Mouse (Mus musculus): ENCODE results near the gene Prkce. TPM values are rescaled to one million over a fixed set of nuclear protein-coding genes. Genes with fewer than 3 reads are reported as not detected.

The Prkce gene
- polyA plus RNA-seq, 1 experiment from 2014 or later = 5.0 TPM

DNA sequence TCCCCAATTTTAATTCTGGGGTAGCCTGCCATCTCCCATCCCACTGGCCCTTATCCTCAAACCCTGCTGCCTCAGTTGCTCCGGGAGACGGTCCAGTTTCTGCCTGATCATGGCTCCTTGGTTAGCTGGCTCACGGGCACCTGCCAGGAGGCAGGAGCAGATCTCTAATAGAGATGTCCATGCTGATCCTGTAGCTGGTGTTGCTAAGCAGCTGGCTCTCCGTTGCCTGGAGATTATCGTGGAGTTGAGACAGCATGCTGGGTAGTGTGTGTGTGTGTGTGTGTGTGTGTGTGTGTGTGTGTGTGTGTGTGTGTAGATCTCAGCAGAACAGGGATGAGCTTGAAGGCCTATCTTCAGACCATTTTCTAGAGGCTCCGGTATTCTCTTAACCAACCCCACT, 262.3 kb downstream of the Prkce start:
- no peak for ATAC-seq
- 65% methylated on average over 6 of the region's 6 CpGs for WGBS

DNA sequence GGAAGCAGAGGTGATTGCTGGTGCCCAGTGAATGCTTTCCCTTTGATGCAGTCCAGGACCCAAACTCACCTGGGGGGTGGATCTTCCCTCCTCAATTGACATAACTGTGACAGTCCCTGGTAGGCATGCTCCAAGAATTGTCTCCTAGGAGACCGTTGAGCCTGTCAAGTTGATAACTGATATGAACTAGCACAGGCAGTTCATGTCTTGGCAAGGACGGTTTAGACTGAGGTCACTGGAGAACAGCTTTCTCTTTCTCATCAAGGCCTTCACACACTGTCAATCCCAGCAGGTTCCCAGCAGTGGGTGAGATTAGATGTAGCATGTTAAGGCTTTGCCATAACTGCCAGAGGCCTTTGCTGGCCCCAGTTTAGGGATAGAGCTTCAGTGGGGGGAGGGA, 265.5 kb downstream of the Prkce start:
- H3K27me3 ChIP-seq (replicated peaks; ENCODE audit: control insufficient read depth, insufficient read depth, low read length) = no peaks in the 10 kb centered on the region
- no peak overlapping the region for H3K4me3 ChIP-seq (ENCODE audit: low read length)
- no peak overlapping the region for H3K27ac ChIP-seq (ENCODE audit: low read length)
- H3K4me2 ChIP-seq (ENCODE audit: low read depth, low read length) = no peak overlapping the region
- H3K4me1 ChIP-seq (ENCODE audit: control insufficient read depth, insufficient read depth, low read length) = peaks cover 4% of the 10 kb centered on the region; the same call in 1 of the 2 replicates
- WGBS = 72% methylated on average over 2 of the region's 2 CpGs
- no peaks in the 10 kb centered on the region for H3K36me3 ChIP-seq (ENCODE audit: control insufficient read depth, insufficient read depth, low read length)
- H3K9me3 ChIP-seq (ENCODE audit: control insufficient read depth, low read length) = no peaks in the 10 kb centered on the region
- no peak for ATAC-seq
- no peak overlapping the region for H3K9ac ChIP-seq (ENCODE audit: low read depth, low read length)

More for the DNA sequence above, 262.3 kb downstream of the Prkce start:
- Histone ChIP-seq H3K27me3 (replicated peaks; ENCODE audit: control insufficient read depth, insufficient read depth, low read length) (no peaks in the 10 kb centered on the region), H3K36me3 (ENCODE audit: control insufficient read depth, insufficient read depth, low read length) (no peaks in the 10 kb centered on the region), H3K4me3 (ENCODE audit: low read length) (no peak overlapping the region), H3K9ac (ENCODE audit: low read depth, low read length) (no peak overlapping the region), H3K27ac (ENCODE audit: low read length) (no peak overlapping the region), H3K4me1 (ENCODE audit: control insufficient read depth, insufficient read depth, low read length) (no peaks in the 10 kb centered on the region), H3K4me2 (ENCODE audit: low read depth, low read length) (no peak overlapping the region), H3K9me3 (ENCODE audit: control insufficient read depth, low read length) (peaks cover 4% of the 10 kb centered on the region; the same call in 1 of the 2 replicates)

DNA sequence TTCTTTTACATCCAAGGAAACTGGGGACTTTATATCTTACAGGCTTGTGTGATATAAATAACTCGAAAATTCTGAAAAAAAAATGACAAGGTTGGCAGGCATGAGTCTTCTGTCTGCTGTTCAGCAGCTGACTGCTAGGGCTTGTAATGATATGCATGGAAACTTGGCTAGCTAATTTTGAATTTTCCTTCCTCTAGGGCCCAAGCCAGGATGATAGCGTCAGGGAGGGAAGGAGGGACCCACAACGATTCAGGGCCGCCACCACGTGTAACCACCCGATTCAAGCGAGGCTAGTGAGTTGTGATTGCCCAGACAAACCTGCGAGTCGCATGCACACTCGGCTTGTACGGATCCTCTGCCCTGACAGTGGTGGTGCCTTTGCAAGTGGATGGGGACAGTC, 266.2 kb downstream of the Prkce start:
- Histone ChIP-seq H3K4me1 (ENCODE audit: control insufficient read depth, insufficient read depth, low read length) (peaks cover 8% of the 10 kb centered on the region; the same call in 1 of the 2 replicates), H3K9ac (ENCODE audit: low read depth, low read length) (no peak overlapping the region), H3K4me2 (ENCODE audit: low read depth, low read length) (no peak overlapping the region), H3K27me3 (replicated peaks; ENCODE audit: control insufficient read depth, insufficient read depth, low read length) (no peaks in the 10 kb centered on the region), H3K9me3 (ENCODE audit: control insufficient read depth, low read length) (no peaks in the 10 kb centered on the region), H3K4me3 (ENCODE audit: low read length) (no peak overlapping the region), H3K36me3 (ENCODE audit: control insufficient read depth, insufficient read depth, low read length) (no peaks in the 10 kb centered on the region), H3K27ac (ENCODE audit: low read length) (no peak overlapping the region)
- 90% methylated on average over 11 of the region's 11 CpGs for WGBS
- no peak for ATAC-seq

DNA sequence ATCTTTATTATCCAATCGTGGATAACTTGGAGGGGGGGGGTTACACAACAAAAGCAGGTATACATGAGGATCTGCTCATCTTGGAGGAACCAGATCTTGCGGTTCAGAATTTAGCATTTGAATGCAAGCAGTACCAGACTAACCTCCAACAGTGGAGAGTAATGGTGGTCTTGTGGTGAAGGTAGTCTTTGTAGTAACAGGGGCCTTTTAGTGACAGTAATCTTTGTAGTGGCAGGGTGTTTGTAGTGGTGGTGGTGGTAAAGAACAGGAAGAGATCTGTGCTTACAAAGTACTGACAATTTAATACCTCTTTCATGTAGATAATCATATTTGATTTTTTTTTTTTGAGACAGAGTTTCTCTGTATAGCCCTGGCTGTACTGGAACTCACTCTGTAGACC, 267.2 kb downstream of the Prkce start:
- no peak overlapping the region for H3K9ac ChIP-seq (ENCODE audit: low read depth, low read length)
- no peak overlapping the region for H3K4me3 ChIP-seq (ENCODE audit: low read length)
- no peaks in the 10 kb centered on the region for H3K27me3 ChIP-seq (replicated peaks; ENCODE audit: control insufficient read depth, insufficient read depth, low read length)
- no peak for ATAC-seq
- H3K27ac ChIP-seq (ENCODE audit: low read length) = no peak overlapping the region
- H3K36me3 ChIP-seq (ENCODE audit: control insufficient read depth, insufficient read depth, low read length) = no peaks in the 10 kb centered on the region
- H3K9me3 ChIP-seq (ENCODE audit: control insufficient read depth, low read length) = no peaks in the 10 kb centered on the region
- 77% methylated on average over 2 of the region's 2 CpGs for WGBS
- no peak overlapping the region for H3K4me2 ChIP-seq (ENCODE audit: low read depth, low read length)
- peaks cover 8% of the 10 kb centered on the region; the same call in 1 of the 2 replicates for H3K4me1 ChIP-seq (ENCODE audit: control insufficient read depth, insufficient read depth, low read length)

DNA sequence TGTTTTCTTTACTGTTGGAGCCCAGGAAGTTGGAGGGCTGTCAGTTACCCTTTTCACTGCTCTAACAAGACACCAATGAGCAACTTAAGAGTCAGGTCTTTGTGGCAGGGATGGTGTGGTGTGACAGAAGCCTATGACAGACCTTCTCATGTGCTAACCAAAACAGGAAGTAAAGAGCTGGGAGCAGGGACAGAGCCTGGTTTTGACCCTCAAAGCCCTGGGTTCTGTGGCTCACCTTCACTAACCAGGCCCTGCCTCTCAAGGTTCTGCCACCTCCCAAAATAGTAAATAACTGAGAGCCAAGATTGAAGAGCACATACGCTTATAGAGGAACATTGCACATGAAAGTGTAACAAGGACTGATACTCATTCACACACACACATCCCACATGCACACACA, 268.0 kb downstream of the Prkce start:
- H3K27me3 ChIP-seq (replicated peaks; ENCODE audit: control insufficient read depth, insufficient read depth, low read length) = no peaks in the 10 kb centered on the region
- H3K27ac ChIP-seq (ENCODE audit: low read length) = no peak overlapping the region
- no peaks in the 10 kb centered on the region for H3K9me3 ChIP-seq (ENCODE audit: control insufficient read depth, low read length)
- WGBS = 96% methylated on average over 1 of the region's 1 CpGs
- no peak overlapping the region for H3K4me3 ChIP-seq (ENCODE audit: low read length)
- H3K4me1 ChIP-seq (ENCODE audit: control insufficient read depth, insufficient read depth, low read length) = peaks cover 8% of the 10 kb centered on the region; the same call in 1 of the 2 replicates
- ATAC-seq = no peak
- H3K36me3 ChIP-seq (ENCODE audit: control insufficient read depth, insufficient read depth, low read length) = no peaks in the 10 kb centered on the region
- no peak overlapping the region for H3K4me2 ChIP-seq (ENCODE audit: low read depth, low read length)
- no peak overlapping the region for H3K9ac ChIP-seq (ENCODE audit: low read depth, low read length)

DNA sequence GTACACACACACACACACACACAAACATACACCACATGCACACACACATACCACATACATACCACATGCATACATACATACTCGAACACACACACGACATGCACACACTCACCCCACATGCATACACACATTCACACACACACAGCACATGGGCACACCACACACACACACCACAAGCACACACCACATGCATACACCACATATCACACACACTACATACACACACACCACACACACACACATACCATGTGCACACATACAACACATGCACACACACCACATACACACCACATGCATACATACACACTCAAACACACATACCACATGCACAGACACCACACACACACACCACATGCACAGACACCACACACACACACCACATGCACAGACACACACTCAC, 268.4 kb downstream of the Prkce start:
- H3K4me2 ChIP-seq (ENCODE audit: low read depth, low read length) = no peak overlapping the region
- H3K27ac ChIP-seq (ENCODE audit: low read length) = no peak overlapping the region
- no peak for ATAC-seq
- 100% methylated on average over 2 of the region's 2 CpGs for WGBS
- H3K36me3 ChIP-seq (ENCODE audit: control insufficient read depth, insufficient read depth, low read length) = no peaks in the 10 kb centered on the region
- no peaks in the 10 kb centered on the region for H3K9me3 ChIP-seq (ENCODE audit: control insufficient read depth, low read length)
- H3K27me3 ChIP-seq (replicated peaks; ENCODE audit: control insufficient read depth, insufficient read depth, low read length) = no peaks in the 10 kb centered on the region
- peaks cover 8% of the 10 kb centered on the region; the same call in 1 of the 2 replicates for H3K4me1 ChIP-seq (ENCODE audit: control insufficient read depth, insufficient read depth, low read length)
- H3K9ac ChIP-seq (ENCODE audit: low read depth, low read length) = no peak overlapping the region
- H3K4me3 ChIP-seq (ENCODE audit: low read length) = no peak overlapping the region

DNA sequence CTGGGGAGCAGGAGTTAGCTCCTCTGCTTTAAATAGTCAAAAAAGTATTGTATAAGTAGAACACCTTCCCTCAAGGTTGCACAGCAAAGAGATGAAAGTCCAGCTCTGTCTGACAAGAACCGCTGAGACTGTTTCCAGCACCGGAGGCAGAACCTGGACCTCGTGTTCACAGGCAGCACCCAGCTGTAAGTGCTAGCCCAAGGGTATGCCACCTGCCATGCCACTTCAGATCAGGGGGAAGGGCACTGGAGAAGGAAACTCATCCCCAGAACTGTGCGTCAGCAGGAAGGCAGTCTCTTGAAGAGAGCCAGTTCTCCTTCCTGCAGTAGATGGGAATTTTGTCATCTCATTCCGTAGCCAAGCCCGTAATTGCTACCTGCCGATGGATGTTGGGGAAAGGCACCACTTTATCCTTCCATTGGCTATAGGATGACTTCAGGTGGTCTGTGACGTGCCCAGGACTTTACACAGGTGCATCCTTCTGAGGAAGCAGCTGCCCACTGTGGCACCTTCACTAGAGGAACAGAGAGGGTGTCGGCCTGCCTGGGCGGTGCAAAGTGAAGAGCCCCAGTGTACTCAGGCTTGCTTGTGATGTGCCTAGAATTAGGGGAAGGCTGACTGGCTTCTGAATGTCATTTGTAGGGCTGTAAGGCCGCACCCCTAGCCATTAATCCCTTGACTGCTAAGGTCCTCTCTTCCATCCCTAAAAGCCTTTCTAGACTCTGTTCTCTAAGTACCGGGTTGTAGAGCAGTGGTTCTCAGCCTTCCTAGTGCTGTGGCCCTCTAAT, 269.2 kb downstream of the Prkce start:
- no peak overlapping the region for H3K9ac ChIP-seq (ENCODE audit: low read depth, low read length)
- no peak overlapping the region for H3K27ac ChIP-seq (ENCODE audit: low read length)
- H3K27me3 ChIP-seq (replicated peaks; ENCODE audit: control insufficient read depth, insufficient read depth, low read length) = no peaks in the 10 kb centered on the region
- no peaks in the 10 kb centered on the region for H3K36me3 ChIP-seq (ENCODE audit: control insufficient read depth, insufficient read depth, low read length)
- H3K4me3 ChIP-seq (ENCODE audit: low read length) = no peak overlapping the region
- no peaks in the 10 kb centered on the region for H3K9me3 ChIP-seq (ENCODE audit: control insufficient read depth, low read length)
- no peak overlapping the region for H3K4me2 ChIP-seq (ENCODE audit: low read depth, low read length)
- ATAC-seq = no peak
- 87% methylated on average over 12 of the region's 12 CpGs for WGBS
- peaks cover 8% of the 10 kb centered on the region; the same call in 1 of the 2 replicates for H3K4me1 ChIP-seq (ENCODE audit: control insufficient read depth, insufficient read depth, low read length)

DNA sequence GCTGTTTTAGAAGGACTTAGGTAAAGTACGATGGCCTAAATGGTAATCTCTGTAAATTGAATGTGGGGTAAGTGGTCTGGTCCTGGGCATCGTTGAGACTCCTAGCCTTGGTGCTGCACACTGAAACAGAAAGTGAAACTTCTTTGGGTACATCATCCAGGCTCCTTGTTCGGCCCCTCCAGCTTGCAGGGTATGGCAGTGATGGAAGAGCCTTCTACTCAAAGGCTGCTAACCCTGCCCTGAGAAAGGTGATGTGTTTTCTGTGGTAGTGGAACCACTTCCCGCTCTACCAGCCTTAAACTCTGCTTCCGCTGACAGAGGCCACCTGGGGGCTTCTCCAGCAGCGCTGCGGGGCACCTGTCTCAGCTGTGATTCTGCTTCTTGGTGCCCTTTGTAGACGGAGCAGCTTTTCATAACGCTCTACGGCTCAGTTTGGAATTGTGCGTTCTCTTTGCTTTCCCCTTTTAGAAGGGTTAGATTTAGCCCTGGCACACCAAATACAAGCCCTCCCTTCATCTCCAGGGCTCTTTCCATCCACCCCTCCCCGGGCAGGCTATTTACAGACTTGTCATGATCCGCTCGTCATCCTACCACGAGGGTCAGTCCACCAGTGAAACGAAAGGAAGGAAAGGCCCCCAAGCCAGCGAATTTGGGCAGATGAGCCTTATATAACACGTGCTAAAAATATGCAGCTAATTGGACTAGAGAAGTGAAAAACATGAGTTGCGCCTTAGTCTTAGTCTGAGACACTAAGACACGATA, 270.1 kb downstream of the Prkce start:
- no peaks in the 10 kb centered on the region for H3K27me3 ChIP-seq (replicated peaks; ENCODE audit: control insufficient read depth, insufficient read depth, low read length)
- H3K4me1 ChIP-seq (ENCODE audit: control insufficient read depth, insufficient read depth, low read length) = peaks cover 8% of the 10 kb centered on the region; the same call in 1 of the 2 replicates
- no peak overlapping the region for H3K4me3 ChIP-seq (ENCODE audit: low read length)
- no peak for ATAC-seq
- no peaks in the 10 kb centered on the region for H3K36me3 ChIP-seq (ENCODE audit: control insufficient read depth, insufficient read depth, low read length)
- no peak overlapping the region for H3K27ac ChIP-seq (ENCODE audit: low read length)
- H3K9me3 ChIP-seq (ENCODE audit: control insufficient read depth, low read length) = no peaks in the 10 kb centered on the region
- 73% methylated on average over 20 of the region's 20 CpGs for WGBS
- H3K9ac ChIP-seq (ENCODE audit: low read depth, low read length) = no peak overlapping the region
- H3K4me2 ChIP-seq (ENCODE audit: low read depth, low read length) = no peak overlapping the region

DNA sequence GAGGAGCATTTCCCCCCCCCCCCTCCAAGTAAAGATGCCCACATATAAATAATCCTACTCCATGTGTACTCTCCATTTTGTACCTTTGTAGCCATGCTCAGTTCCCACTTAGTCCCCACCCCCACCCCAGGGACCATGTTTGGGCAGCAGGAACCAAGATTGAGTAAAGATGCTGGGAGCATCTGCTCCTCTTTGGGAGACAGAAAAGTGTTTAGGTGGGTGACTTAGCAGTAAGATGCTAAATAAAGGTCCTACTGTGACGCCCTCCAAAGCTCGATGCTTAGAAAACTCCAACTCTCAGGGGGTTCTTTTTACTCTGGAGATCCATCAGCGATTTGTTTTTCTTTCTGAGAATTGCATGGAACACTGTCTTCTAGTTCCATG, 270.7 kb downstream of the Prkce start:
- H3K4me2 ChIP-seq (ENCODE audit: low read depth, low read length) = no peak overlapping the region
- WGBS = 85% methylated on average over 3 of the region's 3 CpGs
- H3K4me3 ChIP-seq (ENCODE audit: low read length) = no peak overlapping the region

More for the DNA sequence above, 270.7 kb downstream of the Prkce start:
- Histone ChIP-seq H3K4me1 (ENCODE audit: control insufficient read depth, insufficient read depth, low read length) (peaks cover 8% of the 10 kb centered on the region; the same call in 1 of the 2 replicates), H3K36me3 (ENCODE audit: control insufficient read depth, insufficient read depth, low read length) (no peaks in the 10 kb centered on the region), H3K9me3 (ENCODE audit: control insufficient read depth, low read length) (no peaks in the 10 kb centered on the region), H3K27ac (ENCODE audit: low read length) (peak overlapping the region; percentile 81), H3K27me3 (replicated peaks; ENCODE audit: control insufficient read depth, insufficient read depth, low read length) (no peaks in the 10 kb centered on the region), H3K9ac (ENCODE audit: low read depth, low read length) (no peak overlapping the region)
- ATAC-seq = no peak
